8 mouse cellular contexts compared by ENCODE assay signal in genomic region chr2:58533521-58534001, GRCm38 (mm10). TPM values are rescaled to one million over a fixed set of nuclear protein-coding genes. Genes with fewer than 3 reads are reported as not detected.
DNase-seq lines count a peak whose midpoint lies in the region; ATAC-seq lines count a peak whose summit lies in the region.

No protein-coding gene starts in this region.

- H3K4me2 ChIP-seq in forebrain, embryonic 11.5 days (ENCODE audit: low read depth, low read length, severe bottlenecking) = 0 out of 2 replicates have a peak overlapping the region, but pooled peaks have one; percentile 2
- no peak overlapping the region for H3K4me2 ChIP-seq in intestine, embryonic 16.5 days (ENCODE audit: low read depth, low read length)
- H3K4me2 ChIP-seq in neural tube, embryonic 12.5 days (replicated peaks) = peak overlapping the region; percentile 16; the same call in 1 of the 2 replicates

- peak; percentile 49 for DNase-seq in adrenal gland, adult 2 months
- DNase-seq in adrenal gland, postnatal 4 days (ENCODE audit: low spot score in 2 of 2) = no peak
- DNase-seq in brain, adult 2 months (ENCODE audit: low read depth, low spot score) = peak; percentile 87
- DNase-seq in forebrain, embryonic 11.5 days (ENCODE audit: low spot score) = peak; percentile 58
- no peak for DNase-seq in urinary bladder, adult 2 months (ENCODE audit: low spot score)

- no peak overlapping the region for H3K4me3 ChIP-seq in forebrain, embryonic 11.5 days (ENCODE audit: low read depth, low read length)
- H3K4me3 ChIP-seq in intestine, embryonic 16.5 days (ENCODE audit: low read length) = no peak overlapping the region
- no peak overlapping the region for H3K4me3 ChIP-seq in neural tube, embryonic 12.5 days

- peak; percentile 53 for ATAC-seq in forebrain, embryonic 11.5 days (replicated peaks; ENCODE audit: low FRiP score)
- peak; percentile 14; the same call in 1 of the 2 replicates for ATAC-seq in intestine, embryonic 16.5 days
- ATAC-seq in neural tube, embryonic 12.5 days (ENCODE audit: low FRiP score, low read depth) = peak; percentile 22; the same call in 1 of the 2 replicates
- no peak for ATAC-seq in megakaryocyte-erythroid progenitor cell, adult 5-6 weeks (replicated peaks; ENCODE audit: low FRiP score, low TSS enrichment, poor library complexity, severe bottlenecking)

- no peak overlapping the region for H3K9ac ChIP-seq in forebrain, embryonic 11.5 days (ENCODE audit: low read length)
- no peak overlapping the region for H3K9ac ChIP-seq in intestine, embryonic 16.5 days (ENCODE audit: low read depth, low read length)
- no peak overlapping the region for H3K9ac ChIP-seq in neural tube, embryonic 12.5 days

- H3K27me3 ChIP-seq in forebrain, embryonic 11.5 days (ENCODE audit: control insufficient read depth, insufficient read depth, low read length) = no peaks in the 10 kb centered on the region
- no peaks in the 10 kb centered on the region for H3K27me3 ChIP-seq in intestine, embryonic 16.5 days (replicated peaks; ENCODE audit: control insufficient read depth, insufficient read depth, low read length)
- no peaks in the 10 kb centered on the region for H3K27me3 ChIP-seq in neural tube, embryonic 12.5 days (replicated peaks)

- H3K9me3 ChIP-seq in forebrain, embryonic 11.5 days (ENCODE audit: control insufficient read depth, low read length) = no peaks in the 10 kb centered on the region
- H3K9me3 ChIP-seq in intestine, embryonic 16.5 days (ENCODE audit: control insufficient read depth, low read length) = no peaks in the 10 kb centered on the region
- H3K9me3 ChIP-seq in neural tube, embryonic 12.5 days = no peaks in the 10 kb centered on the region

- H3K36me3 ChIP-seq in forebrain, embryonic 11.5 days (ENCODE audit: control insufficient read depth, insufficient read depth, low read length) = no peaks in the 10 kb centered on the region
- no peaks in the 10 kb centered on the region for H3K36me3 ChIP-seq in intestine, embryonic 16.5 days (ENCODE audit: control insufficient read depth, insufficient read depth, low read length)
- H3K36me3 ChIP-seq in neural tube, embryonic 12.5 days = no peaks in the 10 kb centered on the region

- peaks cover 36% of the 10 kb centered on the region for H3K4me1 ChIP-seq in forebrain, embryonic 11.5 days (replicated peaks; ENCODE audit: control insufficient read depth, insufficient read depth, low read length)
- H3K4me1 ChIP-seq in intestine, embryonic 16.5 days (ENCODE audit: control insufficient read depth, insufficient read depth, low read length) = peaks cover 52% of the 10 kb centered on the region
- peaks cover 48% of the 10 kb centered on the region for H3K4me1 ChIP-seq in neural tube, embryonic 12.5 days

- 19% methylated on average over 7 of the region's 7 CpGs for WGBS in forebrain, embryonic 11.5 days
- 36% methylated on average over 7 of the region's 7 CpGs for WGBS in intestine, embryonic 16.5 days
- WGBS in neural tube, embryonic 12.5 days = 14% methylated on average over 7 of the region's 7 CpGs

- peak overlapping the region; percentile 50; the same call in 1 of the 2 replicates for H3K27ac ChIP-seq in forebrain, embryonic 11.5 days (ENCODE audit: low read depth, low read length)
- H3K27ac ChIP-seq in intestine, embryonic 16.5 days (ENCODE audit: low read length) = peak overlapping the region; percentile 53
- no peak overlapping the region for H3K27ac ChIP-seq in neural tube, embryonic 12.5 days

RNA-seq across cellular contexts. Expression of gene Acvr1, which starts 33.4 kb away (rescaled TPM):
- total RNA-seq in adrenal gland, adult 2 months (2021) = 10 to 100 TPM; 34.1 to 40.5 TPM
- 6.9 and 8.6 TPM in 2 replicates for polyA plus RNA-seq in adrenal gland, adult 2 months (2012; rRNA removed)
- total RNA-seq in adrenal gland, postnatal 4 days (2021) = 10 to 100 TPM; 57.6 to 63.7 TPM
- polyA plus RNA-seq in forebrain, embryonic 11.5 days (2014; fragmentation: Nextera tagmentation; extraction: Ambion mirVana) = 5.1 and 5.9 TPM in 2 replicates
- polyA plus RNA-seq in intestine, embryonic 16.5 days (2015; fragmentation: Nextera tagmentation; extraction: Ambion mirVana) = 4.6 and 5.3 TPM in 2 replicates
- polyA plus RNA-seq in neural tube, embryonic 12.5 days (2016; fragmentation: Nextera tagmentation; extraction: Ambion mirVana) = 4.6 and 5.3 TPM in 2 replicates
- polyA plus RNA-seq in urinary bladder, adult 2 months (2012; rRNA removed) = 21.9 and 31.2 TPM in 2 replicates
- total RNA-seq in megakaryocyte-erythroid progenitor cell, adult 5-6 weeks (2014; fragmentation: Nextera tagmentation) = 0.25 and 0.92 TPM in 2 replicates
- total RNA-seq in megakaryocyte-erythroid progenitor cell, adult 5-6 weeks (2017) = 0.42 TPM in 1 of 2 replicates, not detected in the other

RNA-seq across cellular contexts. Expression of gene Upp2, which starts 33.5 kb away (rescaled TPM):
- total RNA-seq in adrenal gland, adult 2 months (2021) = 10 to 100 TPM; 14.5 to 16.7 TPM
- 7.5 and 11.3 TPM in 2 replicates for polyA plus RNA-seq in adrenal gland, adult 2 months (2012; rRNA removed)
- 10 to 100 TPM in 1 of 2 experiments, 1 to 10 TPM in 1; 8.8 to 11.8 TPM for total RNA-seq in adrenal gland, postnatal 4 days (2021)
- 4.9 and 7.5 TPM in 2 replicates for polyA plus RNA-seq in forebrain, embryonic 11.5 days (2014; fragmentation: Nextera tagmentation; extraction: Ambion mirVana)
- 5.4 and 5.7 TPM in 2 replicates for polyA plus RNA-seq in intestine, embryonic 16.5 days (2015; fragmentation: Nextera tagmentation; extraction: Ambion mirVana)
- polyA plus RNA-seq in neural tube, embryonic 12.5 days (2016; fragmentation: Nextera tagmentation; extraction: Ambion mirVana) = 9.2 and 11.1 TPM in 2 replicates
- polyA plus RNA-seq in urinary bladder, adult 2 months (2012; rRNA removed) = 14.5 and 14.9 TPM in 2 replicates
- total RNA-seq in megakaryocyte-erythroid progenitor cell, adult 5-6 weeks (2014; fragmentation: Nextera tagmentation) = not detected in 2 replicates
- not detected in 2 replicates for total RNA-seq in megakaryocyte-erythroid progenitor cell, adult 5-6 weeks (2017)

Comparison
In these comparisons a context has a peak if more than half of its experiments do, and no peak if none do; other contexts are left out.
1. DNase-seq: peak in adrenal gland, adult 2 months (single experiment), brain, adult 2 months (single experiment) and forebrain, embryonic 11.5 days (single experiment); none in adrenal gland, postnatal 4 days (0 of 2) and urinary bladder, adult 2 months (single experiment).